Mouse (Mus musculus) common myeloid progenitor, adult 5-6 weeks (primary cell): Measurements from ENCODE around the gene Edaradd. TPM values are rescaled to one million over a fixed set of nuclear protein-coding genes. Genes with fewer than 3 reads are reported as not detected.

ENCODE experiments used
- ATAC-seq: replicated peaks from 2 replicates; pipeline ENCODE4 v1.8.0; 2016; ENCODE audit warnings: low read depth, mild to moderate bottlenecking, moderate TSS enrichment, inconsistent platforms; ENCODE audit not compliant: poor library complexity, severe bottlenecking
- total RNA-seq: library from RNA; stranded (forward); fragments of 200-1000, 187-1606 nt; gene quantifications from 2 replicates; pipeline ENCODE4 v1.2.3, GENCODE M21; 2017

Edaradd gene
- total RNA-seq, 1 experiment from 2014 or later = 0.23 TPM

DNA sequence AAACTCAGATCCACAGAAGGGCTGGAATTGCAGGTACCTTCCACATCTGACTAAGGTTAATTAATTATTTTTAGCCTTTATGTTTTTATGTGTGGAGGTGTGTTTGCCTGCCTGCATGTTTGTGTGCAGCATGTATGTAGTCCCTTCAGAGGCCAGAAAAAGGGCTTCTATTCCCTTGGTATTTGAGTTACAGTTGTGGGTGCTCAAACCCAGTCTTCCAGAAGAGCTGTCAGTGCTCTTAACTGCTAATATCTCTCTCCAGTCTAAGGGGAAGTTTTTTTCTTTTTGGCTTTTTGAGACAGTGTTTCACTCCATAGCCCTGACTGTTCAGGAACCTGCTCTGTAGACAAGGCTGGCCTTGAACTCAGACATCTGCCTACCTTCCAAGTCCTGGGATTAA, 2.1 kb upstream of the Edaradd start:
- no peak for ATAC-seq

DNA sequence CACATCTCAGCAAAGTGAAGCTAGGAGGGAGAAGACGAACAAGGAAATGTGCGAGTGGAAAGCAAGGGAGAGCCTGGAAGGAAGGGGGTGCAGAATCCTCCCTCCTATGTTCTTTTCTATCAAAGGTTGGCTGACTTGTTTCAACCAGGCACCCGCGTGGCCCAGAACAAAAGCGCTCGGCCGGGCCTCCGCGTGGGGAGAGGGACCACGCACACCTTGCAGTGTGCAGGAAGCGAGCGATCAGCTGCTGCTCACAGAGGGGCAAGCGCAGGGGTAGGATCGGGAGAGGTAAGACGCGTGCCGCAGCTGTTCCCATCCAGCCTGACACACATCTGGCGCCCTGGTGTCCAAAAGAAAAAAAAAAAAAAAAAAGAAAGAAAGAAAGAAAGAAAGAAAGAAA, 867 bp downstream of the Edaradd start:
- peak; percentile 31 for ATAC-seq

DNA sequence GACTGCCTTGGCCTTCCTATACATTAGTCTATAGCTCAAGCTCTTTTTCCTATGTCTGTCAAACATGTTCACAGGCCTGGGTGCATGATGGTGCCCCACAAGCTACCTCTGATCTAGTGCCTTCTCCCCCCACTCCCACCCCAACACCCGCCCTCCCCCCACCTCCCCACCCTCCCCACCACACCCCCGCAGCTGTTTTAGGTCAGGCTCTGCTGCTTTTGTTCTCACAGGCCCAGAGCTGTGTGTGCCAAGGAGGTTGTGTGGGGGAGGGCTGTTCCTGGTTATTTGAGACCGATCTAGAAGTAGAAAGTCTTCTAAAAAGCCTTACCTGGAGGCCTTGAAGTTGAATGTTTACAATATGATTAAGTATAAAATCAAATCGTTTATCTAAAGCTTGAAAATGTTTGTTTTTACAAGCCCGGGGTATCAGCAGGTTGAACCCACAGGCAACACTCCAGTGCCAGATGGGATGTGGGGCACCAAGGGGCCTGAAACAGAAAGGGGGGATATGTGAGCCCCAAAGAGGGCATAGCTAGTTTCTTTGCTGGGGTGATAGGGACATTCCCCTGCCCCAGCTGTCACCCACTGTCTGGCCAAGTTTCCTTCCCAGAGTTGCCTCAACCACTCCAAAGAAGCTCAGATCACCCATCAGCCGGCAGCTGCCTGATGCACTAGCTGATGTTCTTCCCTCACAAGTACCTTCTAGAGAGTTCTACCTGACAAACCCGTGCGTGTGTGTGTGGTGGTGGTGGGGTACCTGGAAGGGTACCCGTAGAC, 8.9 kb downstream of the Edaradd start:
- no peak for ATAC-seq

DNA sequence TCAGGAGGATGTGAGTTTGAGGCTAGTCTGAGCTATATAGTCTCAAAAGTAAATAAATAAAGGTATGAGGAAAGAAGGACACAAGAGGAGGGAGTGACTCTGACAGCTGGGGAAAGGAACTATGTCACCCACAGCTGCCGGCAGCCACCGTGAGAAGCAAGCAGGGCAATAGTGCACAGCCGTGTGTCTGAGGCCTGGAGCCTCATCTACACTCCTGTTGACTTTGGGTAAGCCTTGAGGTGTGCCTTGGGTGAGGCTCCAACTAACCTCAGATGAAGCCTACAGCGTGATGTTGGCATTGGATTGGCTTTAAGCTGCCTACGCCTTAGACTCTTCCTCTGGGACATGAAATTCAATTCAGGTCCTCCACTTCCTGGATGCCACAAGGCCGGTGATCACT, 10.2 kb downstream of the Edaradd start:
- ATAC-seq = no peak

DNA sequence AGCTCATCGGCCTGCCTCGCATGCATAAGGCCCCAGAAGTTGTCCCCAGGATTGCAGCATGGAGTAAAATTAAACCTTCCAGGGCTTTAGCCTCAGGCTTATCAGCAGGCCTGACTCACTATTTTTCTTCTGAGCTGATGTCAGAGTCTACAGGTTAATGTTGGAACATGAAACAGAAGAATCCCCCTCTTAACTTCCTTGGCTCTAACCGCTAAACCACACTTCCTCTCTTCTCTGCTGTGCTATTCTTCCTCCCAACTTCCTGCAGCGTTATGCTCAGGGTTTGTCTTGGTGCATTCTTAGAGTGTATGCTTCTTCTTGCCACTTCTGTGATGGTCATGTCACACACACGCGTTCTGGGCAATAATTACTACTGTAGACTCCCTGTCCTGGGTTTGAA, 12.8 kb downstream of the Edaradd start:
- peak; percentile 57 for ATAC-seq

DNA sequence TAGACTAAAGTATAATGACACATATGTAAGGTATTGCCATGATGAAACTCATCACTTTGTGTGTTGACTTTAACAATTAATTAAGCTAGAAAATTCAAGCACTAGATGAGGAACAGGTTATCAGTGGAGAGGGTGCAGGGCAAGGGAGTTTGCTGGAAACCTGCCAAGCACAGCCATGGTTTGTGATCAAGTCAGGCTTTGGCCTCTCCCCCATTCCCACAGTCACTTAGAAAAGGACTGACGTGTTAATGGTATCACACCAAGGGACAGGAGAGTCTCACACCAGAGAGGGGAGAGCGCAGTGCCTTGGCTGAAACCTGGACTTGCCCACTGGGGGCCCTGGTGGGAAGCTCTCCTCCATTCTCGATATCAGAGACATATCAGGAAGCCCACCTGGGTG, 14.9 kb downstream of the Edaradd start:
- 0 out of 2 replicates have a peak, but pooled peaks have one; percentile 13 for ATAC-seq

DNA sequence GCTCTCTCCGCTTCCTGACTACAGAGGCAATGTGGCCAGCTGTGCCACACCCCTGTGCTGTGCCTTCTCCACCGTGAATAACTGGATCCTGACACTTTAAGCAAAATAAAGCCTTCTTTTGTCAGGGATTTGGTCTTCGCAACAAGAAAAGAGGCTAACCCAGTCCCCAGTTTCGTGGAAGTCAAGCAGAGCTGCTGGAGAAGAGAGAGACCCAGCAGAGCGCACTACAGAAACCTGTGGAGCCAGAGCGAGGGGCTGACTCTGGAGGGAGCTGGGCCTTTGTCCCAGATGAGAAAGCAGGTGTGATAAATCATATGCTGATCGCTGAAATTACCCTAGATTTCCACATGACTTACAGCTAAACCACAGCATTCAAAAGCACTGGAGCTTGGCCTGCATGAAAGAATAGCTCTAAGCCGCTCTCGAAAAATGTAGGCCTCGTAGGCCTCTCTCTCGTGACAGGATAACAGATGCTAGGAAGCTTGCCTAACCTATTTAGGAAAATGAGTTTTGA, 16.9 kb downstream of the Edaradd start:
- ATAC-seq = no peak

DNA sequence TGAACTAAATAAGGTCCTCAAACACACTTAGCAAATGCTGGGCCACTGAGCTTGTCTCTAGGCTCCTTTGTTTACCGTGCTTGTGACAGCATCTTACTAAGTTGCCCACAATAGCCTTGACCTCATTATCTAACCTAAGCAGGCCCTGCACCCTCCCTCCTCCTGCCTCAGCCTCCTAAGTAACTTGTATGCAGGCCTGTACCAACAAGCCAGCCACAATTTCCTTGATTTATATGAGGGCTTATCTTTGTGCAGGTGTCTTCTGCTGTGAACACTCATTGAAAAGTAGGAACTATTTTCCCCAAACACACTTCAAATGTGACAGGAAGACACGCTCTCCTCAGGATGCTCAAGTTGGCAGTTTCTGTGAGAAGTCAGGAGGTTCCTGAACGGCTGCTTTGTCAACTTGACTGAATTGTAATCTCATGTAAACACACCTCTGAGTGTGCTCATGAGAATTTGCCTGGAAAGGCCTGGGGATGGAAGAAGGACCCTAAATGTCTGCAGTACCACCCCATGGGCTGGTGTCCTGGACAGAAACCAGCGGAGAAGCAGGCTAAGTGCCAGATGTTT, 17.5 kb downstream of the Edaradd start:
- peak; percentile 69 for ATAC-seq

DNA sequence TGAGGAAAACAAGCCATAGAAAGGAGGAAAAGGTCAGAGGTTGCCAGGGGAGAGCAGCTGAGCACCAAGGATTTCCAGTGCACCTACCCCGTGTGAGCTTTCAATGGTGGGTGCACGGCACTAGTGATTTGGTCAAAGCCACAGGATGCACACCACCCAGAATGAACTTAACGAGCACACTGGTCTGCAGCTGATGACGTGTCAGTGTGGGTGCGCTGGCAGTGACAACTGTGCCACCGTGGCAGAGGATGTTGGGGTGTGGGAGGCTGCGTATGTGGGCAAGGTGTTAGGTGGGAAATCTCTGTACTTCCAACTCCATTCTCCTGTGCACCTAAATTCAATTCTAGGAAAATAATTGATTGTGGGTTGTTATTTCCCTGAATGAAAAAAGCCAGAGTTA, 21.1 kb downstream of the Edaradd start:
- ATAC-seq = no peak

DNA sequence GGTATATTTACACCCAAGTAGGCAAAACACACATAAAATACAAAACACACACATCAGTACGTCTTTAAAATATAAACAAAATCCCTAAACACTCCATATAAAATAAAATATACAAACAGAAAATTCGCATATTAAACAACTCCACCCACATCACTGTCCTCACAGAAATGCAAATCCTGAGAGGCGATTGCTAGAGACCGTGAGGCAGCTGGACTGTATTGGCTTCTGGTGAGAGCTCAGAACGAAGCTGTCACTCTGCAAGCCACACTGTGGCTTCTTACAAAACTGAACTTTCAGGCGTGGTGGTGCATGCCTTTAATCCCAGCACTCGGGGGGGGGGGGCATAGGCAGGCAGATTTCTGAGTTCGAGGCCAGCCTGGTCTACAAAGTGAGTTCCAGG, 22.4 kb downstream of the Edaradd start:
- ATAC-seq = no peak

DNA sequence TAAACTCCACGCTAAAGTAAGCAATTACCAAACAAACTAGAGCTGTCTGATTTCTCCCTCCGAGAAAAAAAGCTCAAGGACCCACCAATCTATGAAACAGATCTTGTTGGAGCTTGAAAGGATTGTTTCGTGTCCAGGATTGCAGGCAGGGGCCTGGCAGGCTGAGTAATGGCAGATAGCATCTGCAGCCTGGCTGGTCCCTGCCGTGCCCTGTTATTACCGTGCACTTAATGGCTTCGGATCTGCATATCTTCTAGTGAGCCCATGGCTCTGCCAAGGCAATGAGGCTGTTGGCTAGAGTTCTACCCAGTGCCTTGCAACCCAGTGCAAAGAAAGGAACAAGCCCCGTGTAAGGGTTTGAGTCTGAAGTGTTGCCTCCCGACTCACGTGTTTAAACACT, 25.5 kb downstream of the Edaradd start:
- no peak for ATAC-seq

DNA sequence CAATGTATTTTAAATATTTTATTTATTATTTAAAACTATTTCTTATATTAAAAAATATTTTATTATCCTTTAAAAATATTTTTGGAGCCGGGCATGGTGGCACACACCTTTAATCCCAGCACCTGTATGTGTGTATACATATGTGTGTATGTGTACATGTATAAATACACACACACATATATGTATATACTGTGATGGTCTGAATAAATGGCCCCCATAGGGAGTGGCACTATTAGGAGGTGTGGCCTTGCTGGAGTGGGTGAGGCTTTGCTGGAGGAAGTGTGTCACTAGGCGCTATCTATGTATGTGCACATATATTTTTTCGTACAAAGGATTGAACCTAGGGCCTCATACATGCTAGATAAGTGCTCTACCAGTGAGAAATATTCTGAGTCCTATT, 27.7 kb downstream of the Edaradd start:
- no peak for ATAC-seq

DNA sequence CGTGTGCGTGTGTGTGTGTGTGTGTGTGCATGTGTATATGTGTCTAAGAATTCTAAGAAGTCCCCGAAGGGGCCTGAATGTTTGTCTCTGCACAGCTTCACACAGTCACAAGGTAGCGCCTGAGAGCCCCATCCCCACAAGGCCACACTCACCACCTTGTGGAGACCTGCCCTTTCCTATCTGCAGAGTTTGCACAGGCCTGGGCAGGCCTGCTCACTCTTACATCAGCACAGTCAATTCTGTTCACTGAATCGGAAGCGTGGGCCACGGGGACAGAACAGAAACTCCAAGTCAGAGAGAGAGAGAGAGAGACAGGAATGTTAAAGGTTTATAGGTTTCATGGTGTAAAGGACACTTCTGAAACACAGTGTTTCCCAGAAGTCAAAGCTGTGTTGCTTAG, 34.6 kb downstream of the Edaradd start:
- ATAC-seq = no peak

DNA sequence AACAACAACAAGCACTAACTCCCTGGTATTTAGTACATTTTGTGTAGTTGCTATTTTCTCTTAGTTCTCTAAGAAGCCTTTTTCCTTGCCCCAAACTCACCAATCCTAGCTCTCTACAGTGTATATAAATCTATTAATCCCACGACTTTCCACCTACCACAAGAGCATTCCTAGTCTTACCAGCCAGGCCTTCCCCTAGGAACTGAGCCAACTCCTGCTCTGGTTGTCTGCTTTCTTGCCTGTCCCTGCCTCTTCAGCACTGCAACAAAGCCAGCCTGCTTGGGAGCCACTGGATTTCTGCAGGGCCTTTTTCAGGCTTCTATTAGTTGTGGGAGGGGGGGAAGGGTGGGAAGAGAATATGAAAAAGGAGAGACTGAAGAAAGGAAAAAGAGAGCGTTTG, 35.0 kb downstream of the Edaradd start:
- no peak for ATAC-seq

DNA sequence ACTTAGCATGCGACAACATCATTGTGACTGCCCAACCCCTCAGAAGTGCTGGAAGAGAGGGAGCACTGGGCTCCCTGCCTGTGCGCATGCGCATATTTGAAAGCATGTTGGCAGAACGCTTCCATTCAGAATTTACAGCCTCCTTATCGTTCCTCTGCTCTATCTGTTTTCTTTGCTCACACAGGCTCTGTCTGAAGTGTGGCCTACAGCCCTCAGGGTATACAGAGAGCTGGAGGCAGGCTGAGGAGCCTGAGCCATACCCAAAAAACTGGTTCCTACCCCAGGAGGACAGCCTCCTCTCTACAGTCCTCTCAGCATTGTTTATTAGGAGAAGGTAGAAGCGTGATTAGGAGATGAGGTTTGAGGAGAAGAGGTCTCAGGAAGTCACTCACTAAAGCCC, 40.4 kb downstream of the Edaradd start:
- ATAC-seq = no peak

DNA sequence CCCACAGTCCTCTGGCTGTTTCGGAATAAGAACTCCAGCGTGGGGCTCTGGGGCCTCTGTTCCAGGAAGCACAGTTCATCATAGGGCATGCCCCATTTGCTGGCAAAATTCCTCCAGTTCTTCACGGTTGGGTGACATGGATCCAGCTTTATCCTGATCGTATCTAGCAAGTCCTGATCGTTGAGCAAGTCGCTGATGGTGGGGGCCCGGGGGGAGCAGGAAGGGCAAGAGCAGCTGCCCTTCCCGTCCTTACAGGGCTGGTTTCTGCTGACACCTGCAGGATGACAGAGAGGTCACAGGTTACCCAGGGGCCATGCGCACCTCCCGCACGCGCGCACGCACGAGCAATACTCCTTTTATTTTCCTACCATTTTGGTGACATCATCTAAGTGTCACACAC, 41.9 kb downstream of the Edaradd start:
- no peak for ATAC-seq

DNA sequence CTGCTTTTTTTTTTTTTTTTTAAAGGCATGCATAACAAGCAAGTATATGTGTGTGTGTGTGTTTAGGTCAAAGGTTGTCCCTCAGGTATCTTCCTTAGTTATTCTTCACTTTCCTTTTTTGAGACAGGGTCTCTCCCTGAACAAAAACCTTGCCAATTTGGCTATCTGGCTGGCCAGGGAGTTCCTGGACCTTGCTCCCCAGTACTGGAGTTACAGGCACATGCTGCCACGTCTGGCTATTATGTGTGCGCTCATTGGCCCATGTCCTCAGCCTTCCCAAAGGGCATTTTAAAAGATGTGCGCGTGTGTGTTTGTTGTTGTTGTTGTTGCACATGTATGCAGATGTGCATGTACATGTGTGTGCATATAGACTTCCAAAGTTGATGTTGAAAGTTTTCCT, 43.4 kb downstream of the Edaradd start:
- no peak for ATAC-seq

DNA sequence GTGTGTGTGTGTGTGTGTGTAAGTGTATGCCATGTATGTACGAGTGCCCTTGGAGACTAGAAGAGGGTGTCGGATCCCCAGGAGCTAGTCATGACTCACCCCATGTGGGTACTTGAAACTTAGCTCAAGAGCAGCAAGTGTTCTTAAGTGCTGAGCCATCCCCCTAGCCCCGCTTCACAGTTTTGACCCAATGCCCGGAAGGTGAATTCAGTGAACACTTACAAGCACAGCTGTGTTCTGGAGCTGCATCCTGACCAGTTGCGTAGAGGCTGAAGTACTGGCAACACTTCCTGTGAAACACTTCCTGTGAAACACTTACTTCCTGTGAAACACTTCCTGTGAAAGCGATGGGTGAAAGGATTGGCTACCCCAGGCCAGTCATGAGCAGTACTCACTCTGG, 45.0 kb downstream of the Edaradd start:
- 0 out of 2 replicates have a peak, but pooled peaks have one; percentile 15 for ATAC-seq

DNA sequence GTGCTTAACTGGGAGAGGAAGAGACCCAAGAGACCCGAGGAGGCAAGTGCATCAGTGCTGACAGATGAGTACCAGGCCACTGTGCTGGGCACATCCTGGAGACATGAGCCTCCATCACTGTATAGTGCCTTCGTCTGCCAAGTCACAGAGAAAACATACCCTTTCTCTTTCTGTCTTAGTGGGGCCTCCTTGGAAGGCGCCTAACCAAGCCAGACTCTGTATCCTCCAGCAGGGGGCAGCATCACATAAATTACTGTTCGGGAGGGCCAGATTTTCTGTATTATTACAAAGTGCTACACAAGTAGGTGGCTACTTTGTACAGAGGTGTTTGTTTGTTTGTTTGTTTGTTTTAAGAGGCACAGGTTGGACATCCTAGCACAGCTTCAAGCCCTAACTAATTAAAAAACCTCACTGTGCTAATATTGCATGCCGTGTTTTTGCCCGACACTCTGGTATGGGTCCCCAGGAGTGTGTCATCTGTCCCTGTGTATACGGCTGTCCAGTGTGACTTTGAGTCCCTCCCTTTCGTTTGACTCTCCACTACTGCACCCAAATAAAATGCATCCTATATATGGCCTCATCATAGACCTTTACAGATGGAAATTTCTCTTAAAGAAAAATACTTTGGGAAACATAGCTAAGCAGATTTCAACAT, 46.4 kb downstream of the Edaradd start:
- ATAC-seq = peak; percentile 89

DNA sequence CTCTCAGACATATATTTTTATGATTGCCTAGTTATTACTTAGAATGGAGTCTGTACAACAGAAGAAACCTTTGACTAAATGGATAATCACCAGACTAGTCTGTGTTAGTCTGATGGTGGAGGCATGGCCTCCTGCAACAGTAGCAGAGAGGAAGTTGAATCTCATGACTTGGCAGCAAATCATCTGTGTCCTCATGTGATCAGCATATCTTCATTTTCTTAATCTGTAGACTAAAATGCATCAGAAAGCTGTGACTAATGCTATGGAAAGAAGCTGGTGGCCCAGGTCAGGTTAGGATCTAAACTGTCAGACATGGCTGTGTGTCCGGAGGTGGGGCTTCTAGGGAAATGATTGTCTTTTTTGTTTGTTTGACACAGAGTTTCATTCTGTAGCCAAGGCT, 51.8 kb downstream of the Edaradd start:
- ATAC-seq = peak; percentile 94

DNA sequence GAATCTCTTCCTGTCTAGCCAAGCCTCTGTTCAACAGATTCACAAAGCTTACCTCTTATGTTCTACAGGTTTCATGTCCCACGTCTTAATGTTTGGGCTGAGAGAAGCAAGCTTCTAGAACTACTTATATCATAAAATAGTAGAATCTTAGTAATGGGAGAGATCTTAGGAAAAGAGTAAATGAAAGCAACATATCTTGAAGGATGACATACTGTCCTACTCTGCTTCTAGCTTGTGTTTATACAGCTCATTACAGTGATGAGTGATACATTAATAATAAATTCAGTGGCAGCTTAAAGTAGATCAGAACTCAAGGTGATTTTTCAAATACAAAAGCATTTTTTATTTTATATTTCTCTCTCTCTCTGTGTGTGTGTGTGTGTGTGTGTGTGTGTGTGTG, 55.4 kb downstream of the Edaradd start, which contains the start of gene Lgals8:
Gene Lgals8, minus strand, starts transcription at position 101 of the 400 bp plus-strand sequence.
- no peak for ATAC-seq
